Mouse (Mus musculus) embryonic fibroblast, embryonic 13.5 days (primary cell): ENCODE results near the gene Slc1a6.

Experiments used
- CTCF ChIP-seq: IDR thresholded peaks from 2 replicates; pipeline ENCODE4 v1.5.1; 2011; ENCODE audit warnings: mild to moderate bottlenecking, control low read depth, low read length, moderate library complexity, borderline replicate concordance; ENCODE audit not compliant: insufficient read depth
- POLR2A ChIP-seq: IDR thresholded peaks from 2 replicates; pipeline ENCODE4 v1.6.1; 2011; ENCODE audit warnings: low read depth, mild to moderate bottlenecking, control low read depth, low read length, moderate library complexity

DNA sequence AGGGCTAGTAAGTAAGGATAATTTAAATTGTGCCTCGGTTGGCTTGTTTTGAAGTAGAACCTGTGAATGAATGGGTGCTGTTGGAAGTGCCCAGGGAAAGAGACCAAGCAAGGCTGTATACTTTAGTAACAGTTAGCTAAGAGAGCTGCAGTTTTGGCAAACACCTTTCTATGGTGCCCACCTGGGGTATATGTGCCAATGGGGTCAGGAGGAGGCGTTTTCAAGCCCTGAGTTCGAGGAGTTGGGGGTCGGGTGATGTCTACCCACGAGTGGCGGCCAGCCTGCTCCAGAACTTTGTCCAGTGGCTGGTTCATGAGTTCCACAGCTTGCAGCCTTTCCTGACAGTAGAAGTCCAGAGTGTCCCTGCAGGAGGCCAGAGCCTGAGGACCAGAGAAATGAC lies 31.4 kb upstream of the Slc1a6 start:
- no peak for TF ChIP-seq CTCF
- no peak for TF ChIP-seq POLR2A
